Comparison of ENCODE assay signal across 23 mouse cellular contexts in genomic region chr9:23123452-23123851, GRCm38 (mm10).
"Had no signal": no experiment of that assay in that cellular context is flagged by ENCODE, and none has a peak within 500 bp of the region (broad histone marks: within the 10 kb centered on the region; RNA-seq: fewer than 3 reads in every experiment).

No protein-coding gene starts in this region.

- ATAC-seq: hindbrain, postnatal 0 days; inflammation-experienced regulatory T-cells, adult 6 months; intestine, embryonic 16.5 days; liver, postnatal 0 days had no signal

- H3K27ac ChIP-seq: heart, embryonic 10.5 days; hindbrain, embryonic 13.5 days; hindbrain, embryonic 15.5 days; hindbrain, postnatal 0 days; layer of hippocampus, adult 2 months; left cerebral cortex, adult 2 months; limb, embryonic 10.5 days; limb, embryonic 12.5 days; liver, embryonic 13.5 days; liver, embryonic 15.5 days had no signal

- H3K27me3 ChIP-seq: heart, embryonic 12.5 days; hindbrain, embryonic 13.5 days; hindbrain, embryonic 15.5 days; limb, embryonic 12.5 days; liver, embryonic 13.5 days; liver, embryonic 15.5 days had no signal

- H3K4me2 ChIP-seq: heart, embryonic 12.5 days; hindbrain, embryonic 13.5 days; hindbrain, embryonic 15.5 days; limb, embryonic 12.5 days; liver, embryonic 11.5 days; liver, embryonic 13.5 days; liver, embryonic 15.5 days had no signal

- DNase-seq: gastrocnemius, postnatal 10 days; gastrocnemius, postnatal 25 days; heart, postnatal 10 days; kidney, adult 18-20 months; kidney, postnatal 10 days; kidney, postnatal 25 days; kidney, postnatal 4 days; liver; liver, embryonic 13.5 days; liver, postnatal 0 days had no signal

- H3K36me3 ChIP-seq: heart, embryonic 10.5 days; heart, embryonic 12.5 days; hindbrain, embryonic 13.5 days; hindbrain, embryonic 15.5 days; limb, embryonic 10.5 days; limb, embryonic 12.5 days; liver, embryonic 13.5 days; liver, embryonic 15.5 days had no signal

- H3K9ac ChIP-seq: heart, embryonic 12.5 days; hindbrain, embryonic 13.5 days; hindbrain, embryonic 15.5 days; limb, embryonic 12.5 days; liver, embryonic 13.5 days; liver, embryonic 15.5 days; liver, postnatal 0 days had no signal

- H3K4me1 ChIP-seq: liver, embryonic 13.5 days; liver, embryonic 15.5 days had no signal

- H3K9me3 ChIP-seq: heart, embryonic 10.5 days; heart, embryonic 12.5 days; hindbrain, embryonic 13.5 days; hindbrain, embryonic 15.5 days; limb, embryonic 10.5 days; limb, embryonic 12.5 days; liver, embryonic 13.5 days; liver, embryonic 15.5 days had no signal

- H3K4me3 ChIP-seq: heart, embryonic 10.5 days; heart, embryonic 12.5 days; hindbrain, embryonic 13.5 days; hindbrain, embryonic 15.5 days; layer of hippocampus, adult 2 months; left cerebral cortex, adult 2 months; limb, embryonic 10.5 days; limb, embryonic 12.5 days; liver, embryonic 13.5 days; liver, embryonic 15.5 days had no signal
